Mouse (Mus musculus): Measurements from ENCODE around the gene 4930415O20Rik.

Gene 4930415O20Rik

DNA sequence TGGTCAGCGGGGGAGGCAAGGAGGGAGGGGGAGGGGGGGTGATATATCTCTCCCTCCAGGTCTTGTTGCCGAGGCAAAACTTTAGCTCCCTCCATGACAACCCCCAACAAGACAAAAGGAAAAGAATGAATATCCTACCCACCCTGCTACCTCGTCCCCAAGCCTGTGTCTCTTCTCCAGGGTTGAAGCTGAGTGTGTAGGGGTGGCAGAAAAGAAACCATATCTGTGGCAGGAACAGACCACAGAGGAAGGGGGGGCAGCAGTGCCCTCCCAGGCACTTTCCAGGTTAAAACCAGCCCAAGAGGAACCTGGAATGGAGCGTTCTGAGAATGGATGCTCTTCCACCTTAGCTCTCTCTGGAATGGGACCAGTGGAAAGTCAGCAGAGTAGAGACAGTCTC is 59.7 kb downstream of the 4930415O20Rik start, which contains the start of gene Cacnb3:
Gene Cacnb3, plus strand, starts transcription at position 301 of the 400 bp plus-strand sequence.
- no peak for TF ChIP-seq GATA4 (IDR thresholded peaks at IDR 0.05; ENCODE audit: insufficient replicate concordance, low read length)

DNA sequence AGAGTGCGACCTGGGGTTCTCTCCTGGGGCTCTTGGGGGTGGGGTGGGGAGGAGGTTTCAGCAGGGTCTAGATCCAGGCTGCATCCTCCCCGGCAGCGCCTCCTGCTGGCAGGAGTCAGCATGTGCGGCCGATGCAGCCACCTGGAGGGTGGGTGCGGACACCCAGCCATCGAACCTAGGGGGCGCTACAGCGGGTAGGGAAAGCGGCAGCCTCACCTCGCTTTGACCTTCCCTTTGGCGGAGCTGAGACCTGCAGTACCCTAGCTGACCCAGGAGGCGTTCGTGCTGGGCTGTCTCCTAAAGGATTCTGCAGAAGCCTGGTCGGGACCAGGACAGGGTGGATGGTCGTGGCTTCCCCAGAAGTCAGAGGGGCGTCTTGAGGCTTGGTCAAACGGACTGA is 60.7 kb downstream of the 4930415O20Rik start:
- no peak for TF ChIP-seq GATA4 (IDR thresholded peaks at IDR 0.05; ENCODE audit: insufficient replicate concordance, low read length)

DNA sequence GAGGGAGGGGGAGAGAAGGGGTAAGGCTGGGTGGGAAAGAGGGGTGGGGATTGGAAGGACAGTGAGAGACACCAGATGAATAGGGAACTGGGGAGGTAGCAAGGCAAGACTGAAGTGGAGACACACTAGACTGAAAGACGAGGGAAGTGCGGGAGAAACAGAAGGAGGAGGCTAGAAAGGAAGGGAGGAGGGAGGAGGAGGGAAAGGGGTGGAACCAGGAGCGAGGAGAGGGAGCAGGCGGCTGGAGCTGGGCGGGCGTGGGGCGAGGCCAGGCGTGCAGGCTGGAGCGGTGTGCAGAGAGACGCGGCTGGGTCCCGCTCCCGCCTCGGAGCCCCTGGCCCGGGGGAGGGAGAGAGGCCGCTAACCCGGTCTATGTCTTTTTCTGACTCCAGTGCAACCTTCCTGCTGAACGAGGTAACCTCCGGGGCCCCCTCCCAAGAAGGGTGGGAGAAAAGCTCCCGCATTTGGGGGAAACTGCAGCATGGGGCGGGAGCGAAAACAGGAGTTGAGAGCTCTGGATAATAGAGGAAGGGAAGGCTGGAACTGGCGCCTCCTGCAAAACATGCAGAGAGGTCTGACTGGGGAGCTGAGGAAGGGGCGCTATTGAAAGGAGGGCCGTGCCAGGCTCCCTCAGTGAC is 61.4 kb downstream of the 4930415O20Rik start:
- TF ChIP-seq GATA4 (IDR thresholded peaks at IDR 0.05; ENCODE audit: insufficient replicate concordance, low read length): no peak

DNA sequence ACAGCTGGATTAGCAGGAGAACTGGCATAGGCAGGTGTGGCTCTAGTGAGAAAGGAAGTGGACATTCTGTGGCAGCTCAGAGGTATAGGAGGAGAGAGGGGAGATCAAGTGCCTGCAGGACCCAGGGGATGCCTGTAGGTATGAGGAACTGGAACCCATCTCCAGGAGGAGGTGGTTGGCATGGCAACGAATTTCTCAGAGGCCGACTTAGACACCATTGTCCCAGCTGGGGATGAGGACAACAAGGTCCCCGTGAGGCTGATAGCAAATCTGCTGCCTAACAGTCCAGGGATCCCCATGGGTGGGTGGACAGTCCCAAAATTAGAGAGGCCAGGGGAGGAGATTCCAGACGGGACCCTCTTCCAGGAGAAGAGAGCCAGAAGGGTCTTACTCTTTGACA is 62.1 kb downstream of the 4930415O20Rik start:
- no peak for TF ChIP-seq GATA4 (IDR thresholded peaks at IDR 0.05; ENCODE audit: insufficient replicate concordance, low read length)

DNA sequence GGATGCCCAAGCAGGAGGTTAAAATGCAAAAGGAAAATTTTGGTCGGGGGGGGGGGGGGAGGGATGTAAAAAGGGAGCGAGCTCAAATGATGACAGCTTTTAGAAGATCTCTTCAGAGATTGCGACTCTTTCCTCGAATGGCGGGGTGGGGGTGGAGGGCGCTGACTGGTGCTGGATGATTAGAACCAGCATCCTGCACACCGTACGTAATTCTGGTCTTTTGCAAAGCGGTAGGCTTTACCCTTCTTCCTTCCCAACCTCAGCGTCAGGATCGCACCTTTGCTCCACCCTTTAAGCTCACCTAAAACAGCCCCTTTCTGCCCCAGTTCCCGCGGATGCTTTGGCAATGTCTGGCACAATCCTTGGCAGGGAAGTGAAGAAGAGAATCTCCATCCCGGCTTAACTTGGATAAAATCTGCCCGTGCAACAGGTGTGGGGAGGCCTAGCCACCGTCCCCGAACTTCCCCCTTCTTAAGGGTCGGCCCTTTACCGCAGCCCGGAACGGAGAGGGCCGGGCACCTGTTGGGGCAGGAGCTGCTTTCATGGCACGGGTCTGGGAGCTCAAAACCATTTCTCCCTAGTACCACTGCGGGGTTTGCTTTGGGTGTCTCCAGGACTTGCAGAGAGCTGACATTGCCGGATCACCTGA is 63.1 kb downstream of the 4930415O20Rik start:
- TF ChIP-seq GATA4 (IDR thresholded peaks at IDR 0.05; ENCODE audit: insufficient replicate concordance, low read length): no peak

DNA sequence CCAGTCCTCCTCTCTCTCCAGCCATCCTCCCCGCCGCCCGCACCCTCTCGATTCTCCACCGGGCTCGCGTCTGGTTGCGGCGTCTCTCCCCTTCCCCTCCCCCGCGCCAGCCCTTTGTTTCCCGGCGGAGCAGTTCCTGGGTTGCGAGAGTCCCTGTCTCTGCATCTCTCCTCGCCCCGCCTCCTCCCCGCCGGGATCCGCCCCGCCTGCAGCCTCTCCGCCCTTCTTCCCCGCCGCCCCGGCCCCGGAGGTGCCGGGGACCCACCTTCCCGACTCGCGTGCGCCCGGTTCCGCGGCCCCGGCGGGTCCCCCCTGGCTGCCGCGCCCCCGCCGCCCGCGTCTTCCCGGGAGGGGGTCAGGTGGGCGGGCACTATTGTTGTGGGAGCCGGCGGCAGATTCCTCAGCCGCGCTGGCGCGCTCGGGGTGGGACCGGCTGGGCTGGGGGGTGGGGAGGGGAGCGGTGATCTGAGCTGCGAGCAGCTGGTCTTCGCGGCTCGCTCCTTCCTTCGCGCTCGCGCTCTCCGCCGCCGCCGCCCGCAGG is 63.8 kb downstream of the 4930415O20Rik start:
- no peak for TF ChIP-seq GATA4 (IDR thresholded peaks at IDR 0.05; ENCODE audit: insufficient replicate concordance, low read length)

DNA sequence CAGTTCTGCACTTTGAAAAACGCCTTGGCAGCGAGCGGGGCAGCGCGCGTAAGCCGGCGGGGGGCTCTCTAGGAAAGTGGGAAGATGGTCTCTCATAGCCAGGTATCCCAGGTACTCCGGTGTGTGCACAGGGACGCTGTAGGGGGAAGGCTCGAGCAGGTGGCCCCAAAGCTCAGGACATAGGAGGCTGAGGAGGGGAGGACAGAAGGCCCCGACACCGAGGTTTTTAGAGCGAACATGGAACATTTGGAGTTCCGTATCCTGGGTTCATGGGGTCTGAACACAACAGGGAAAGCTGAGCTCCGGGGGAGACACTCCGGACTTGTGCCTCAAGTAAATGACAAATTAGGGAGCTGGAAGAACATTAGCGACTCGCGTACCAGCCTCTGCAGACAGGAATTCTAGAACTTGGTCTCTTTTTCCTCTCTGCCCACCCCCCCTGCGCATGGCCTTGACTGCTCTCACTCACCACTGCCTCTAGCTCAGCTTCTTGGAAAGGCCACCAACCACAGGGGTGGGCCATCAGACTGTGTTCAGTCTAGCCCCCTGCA is 64.6 kb downstream of the 4930415O20Rik start:
- no peak for TF ChIP-seq GATA4 (IDR thresholded peaks at IDR 0.05; ENCODE audit: insufficient replicate concordance, low read length)

DNA sequence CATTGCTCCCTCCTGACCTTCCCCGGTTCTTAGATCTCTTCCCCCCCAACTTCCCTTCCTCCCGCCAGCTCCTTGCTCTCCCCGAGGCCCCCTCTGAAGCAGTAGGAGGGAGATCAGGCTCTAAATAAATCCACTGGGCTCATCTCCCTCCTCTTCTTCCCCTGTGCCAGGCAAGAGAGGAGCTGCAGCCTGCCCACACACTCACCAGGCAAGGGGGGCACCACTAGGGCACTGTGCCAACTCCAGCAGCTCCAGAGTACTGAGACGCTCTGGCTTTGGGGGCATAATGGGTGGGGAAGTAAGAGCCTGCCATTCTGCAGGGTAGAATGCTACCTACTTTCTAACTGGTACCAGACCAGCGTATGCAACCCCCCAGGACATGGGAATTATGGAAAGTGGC is 65.7 kb downstream of the 4930415O20Rik start:
- no peak for TF ChIP-seq GATA4 (IDR thresholded peaks at IDR 0.05; ENCODE audit: insufficient replicate concordance, low read length)

DNA sequence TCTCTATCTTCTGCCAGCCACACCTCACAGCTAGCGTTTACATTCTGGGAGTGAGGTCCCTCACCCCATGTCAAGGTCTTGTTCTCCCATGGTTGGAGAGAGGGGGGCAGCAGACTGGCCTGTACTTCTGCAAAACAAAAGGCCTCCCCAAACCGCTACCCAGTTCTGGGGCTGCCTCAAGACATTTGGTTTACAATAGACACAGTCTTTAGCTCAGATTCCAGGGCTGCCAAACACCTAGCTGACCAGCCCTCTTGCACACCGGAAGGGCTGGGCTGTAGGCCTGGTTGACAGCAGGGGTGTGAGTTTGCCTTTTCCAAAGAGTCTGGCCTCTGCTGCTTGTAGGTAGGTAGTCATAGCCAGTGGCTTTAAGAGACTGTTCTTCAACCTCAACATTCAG is 66.4 kb downstream of the 4930415O20Rik start:
- TF ChIP-seq GATA4 (IDR thresholded peaks at IDR 0.05; ENCODE audit: insufficient replicate concordance, low read length): no peak

All from liver, adult (tissue).